Mouse (Mus musculus): ENCODE results near the gene Itgav.

GRCm38 (mm10) chr2:83735276-83735675 is 11.1 kb downstream of the Itgav start:
- TF ChIP-seq CTCF (IDR thresholded peaks at IDR 0.05; ENCODE audit: insufficient read depth, low read depth, low read length), result no peak
- no peak for TF ChIP-seq POLR2A (IDR thresholded peaks at IDR 0.05; ENCODE audit: insufficient read depth, low read depth, low read length)

Measured in olfactory bulb, adult 2 months (tissue).